Mouse (Mus musculus) layer of hippocampus, adult 9-11 months (tissue): ENCODE results near the gene Hoxb1.

ENCODE experiments used
- DNase-seq: peaks from one replicate; pipeline ENCODE4 v3.0.0; 2022

Hoxb1 gene

DNA sequence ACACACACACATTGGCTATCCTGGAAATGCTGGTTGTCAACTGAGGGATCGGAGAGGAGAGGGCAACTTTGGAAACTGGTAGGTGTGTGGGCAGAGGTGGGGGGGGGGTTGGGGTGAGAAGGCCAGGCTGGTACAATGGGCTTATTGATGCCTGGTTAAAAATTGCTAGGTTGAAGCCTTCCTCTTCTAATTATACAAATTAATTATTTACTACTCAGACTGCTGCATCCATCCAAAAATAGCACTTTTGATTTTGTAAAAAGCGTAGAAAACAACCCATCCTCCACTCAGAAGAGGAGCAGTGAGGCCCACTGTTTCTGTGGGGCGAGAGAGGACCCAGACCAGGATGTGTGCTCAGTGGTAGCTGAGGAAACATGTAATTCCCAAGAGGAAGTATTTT, 30.6 kb upstream of the Hoxb1 start:
- no peak for DNase-seq

DNA sequence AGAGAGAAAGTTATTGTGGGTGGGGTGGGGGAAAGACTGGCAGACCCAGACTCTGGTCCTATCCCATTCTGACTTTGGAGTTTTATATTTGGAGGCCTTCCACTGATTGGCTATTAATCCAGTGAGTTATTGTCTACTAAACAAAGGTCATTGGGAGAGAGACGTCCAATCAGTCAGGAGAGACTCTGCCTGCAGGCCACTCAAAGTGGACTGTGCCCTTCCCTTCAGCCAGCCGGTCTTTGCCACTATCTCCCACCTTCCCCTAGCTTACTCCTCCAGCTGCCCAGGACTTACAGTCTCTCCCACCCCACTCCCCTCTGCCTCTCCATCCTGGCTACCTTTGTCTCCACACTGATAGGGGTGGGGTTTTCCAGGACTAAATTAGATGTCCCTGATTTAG, 29.0 kb upstream of the Hoxb1 start:
- no peak for DNase-seq

DNA sequence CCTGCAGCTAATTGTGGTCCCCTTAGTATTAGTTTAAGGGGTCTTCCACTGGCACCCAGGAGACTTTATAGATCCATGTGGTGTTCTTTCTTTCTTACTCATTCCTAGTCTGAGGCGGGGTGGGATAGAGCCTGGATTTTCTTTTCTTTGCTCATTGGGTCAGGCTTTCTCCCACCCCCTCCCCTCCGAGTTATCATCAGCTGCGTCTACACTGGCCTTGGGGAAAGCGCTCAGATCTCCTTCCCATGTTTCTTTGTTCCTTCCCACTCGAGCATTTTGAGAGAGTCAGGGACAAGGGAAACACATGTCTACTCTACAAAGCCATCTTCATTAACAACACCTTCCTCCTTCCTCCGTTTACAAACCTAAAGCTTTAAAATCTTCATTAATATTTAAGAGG, 28.5 kb upstream of the Hoxb1 start:
- no peak for DNase-seq

DNA sequence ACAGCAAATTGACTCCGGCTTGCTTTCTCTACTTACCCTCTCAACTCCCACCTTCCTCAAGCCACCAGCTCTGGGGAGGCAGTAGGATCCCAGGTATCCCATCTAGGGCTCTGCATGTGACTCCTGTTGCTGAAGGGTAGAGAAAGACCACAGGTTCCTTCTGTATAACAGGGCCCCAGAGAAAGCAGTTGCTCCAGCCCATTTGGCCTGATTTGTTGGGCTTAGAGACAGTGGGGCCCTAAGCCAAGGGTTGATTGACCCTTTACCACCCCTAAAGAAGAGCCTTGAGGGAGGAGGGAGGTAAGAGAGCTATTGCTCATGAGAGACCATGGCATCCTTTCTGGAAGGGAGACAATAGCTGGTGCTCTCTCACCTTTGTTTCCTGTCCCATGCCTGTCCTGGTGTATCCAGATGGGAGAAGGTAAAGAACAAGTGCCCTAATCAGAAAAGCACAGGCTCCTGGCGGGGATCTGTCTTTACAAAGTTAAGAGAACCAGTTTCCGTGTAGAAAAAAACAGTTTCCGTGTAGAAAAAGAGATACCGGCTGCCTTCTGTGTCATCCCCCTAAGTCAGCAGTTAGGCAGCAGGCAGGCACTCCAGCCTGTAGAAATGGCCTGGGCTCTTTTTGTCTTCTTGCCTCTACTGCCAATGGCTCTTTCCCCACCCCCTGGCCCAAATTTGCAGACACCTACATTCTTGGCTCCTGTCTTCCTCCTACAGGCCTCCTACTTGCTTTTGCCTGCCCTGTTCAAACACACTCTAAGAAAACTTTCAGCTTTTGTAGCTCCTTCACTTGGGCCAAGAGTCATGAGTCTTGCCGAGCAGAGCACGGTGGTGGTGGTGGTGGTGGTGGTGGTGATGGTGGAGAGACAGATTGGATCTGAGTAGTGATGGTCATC, 26.3 kb upstream of the Hoxb1 start:
- DNase-seq: no peak

DNA sequence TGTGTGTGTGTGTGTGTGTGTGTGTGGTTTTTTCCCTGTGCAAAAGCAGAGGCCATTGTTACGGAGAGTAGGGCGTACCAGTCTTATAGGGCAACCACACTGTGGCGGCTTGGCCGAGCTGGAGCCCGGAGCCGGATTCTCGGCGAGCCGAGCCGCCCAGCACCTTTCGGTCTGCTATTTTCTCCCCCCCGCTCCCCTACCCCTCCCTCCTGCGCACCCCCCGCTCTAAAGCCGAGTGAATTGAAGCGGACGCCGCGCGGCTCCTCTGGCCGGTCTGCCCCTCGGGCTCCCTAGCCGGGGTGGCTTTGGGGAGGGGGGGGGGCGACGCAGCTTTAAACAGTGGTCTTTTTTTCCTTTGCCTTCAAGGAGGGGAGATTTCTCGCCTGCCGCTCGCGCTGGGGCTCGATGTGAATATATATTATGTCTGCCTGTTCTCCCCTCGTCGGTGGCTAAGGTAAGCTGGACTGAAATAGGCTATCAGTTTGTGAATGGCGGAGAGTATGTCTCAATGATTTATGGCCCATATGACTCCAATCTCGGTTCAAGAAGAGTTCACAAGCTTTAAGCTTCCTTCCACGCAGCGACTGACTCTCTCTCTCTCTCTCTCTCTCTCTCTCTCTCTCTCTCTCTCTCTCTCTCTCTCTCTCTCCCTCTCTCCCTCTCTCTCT, 24.7 kb upstream of the Hoxb1 start:
- DNase-seq: no peak

- DNase-seq: no peak
These were observed 23.6 kb upstream of the Hoxb1 start for GRCm38 (mm10) chr11:96341701-96342575.

GRCm38 (mm10) chr11:96342576-96342930, 23.0 kb upstream of the Hoxb1 start:
- no peak for DNase-seq

DNA sequence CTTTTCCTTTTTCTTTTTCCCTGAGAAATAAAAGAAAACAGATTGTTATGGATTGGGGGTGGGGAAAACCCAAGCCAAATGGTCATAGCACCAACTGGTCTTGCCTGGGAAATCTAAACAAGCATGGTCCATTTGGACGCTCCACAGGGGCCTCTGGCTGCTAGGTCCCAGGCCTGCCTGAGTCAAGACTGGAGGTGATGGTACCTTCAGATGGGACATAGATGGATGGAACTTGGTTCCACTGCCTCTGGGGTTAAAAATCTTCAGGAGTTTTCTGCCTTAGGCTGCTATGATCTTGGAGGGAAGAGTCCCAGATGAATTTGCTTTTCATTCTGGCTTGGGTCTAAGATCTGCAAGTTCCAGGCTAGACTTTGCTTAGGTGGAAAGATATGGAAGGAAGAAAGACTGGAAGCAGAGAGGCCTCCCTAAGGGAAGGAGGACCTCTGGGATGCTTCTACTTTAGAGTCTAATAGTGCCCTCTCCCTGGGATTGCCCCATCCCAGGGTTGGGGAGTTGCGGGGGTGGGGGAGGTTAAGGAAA, 22.3 kb upstream of the Hoxb1 start:
- DNase-seq: no peak

- no peak for DNase-seq
These were observed 21.3 kb upstream of the Hoxb1 start for GRCm38 (mm10) chr11:96344061-96344877.

DNA sequence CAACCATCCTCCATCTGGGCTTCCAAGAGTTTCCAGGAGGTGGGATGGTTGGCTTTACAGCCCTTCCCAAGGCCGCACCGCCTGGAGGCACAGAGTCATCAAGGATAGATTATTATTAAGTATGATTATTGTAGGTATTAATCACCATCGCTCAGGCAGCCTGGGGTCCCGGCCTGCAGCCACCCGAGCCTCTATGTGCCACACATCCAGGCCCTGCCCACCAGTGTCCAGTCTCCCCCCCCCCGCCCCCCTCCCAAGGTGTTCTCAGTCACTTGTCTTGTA, 20.7 kb upstream of the Hoxb1 start:
- DNase-seq: no peak

DNA sequence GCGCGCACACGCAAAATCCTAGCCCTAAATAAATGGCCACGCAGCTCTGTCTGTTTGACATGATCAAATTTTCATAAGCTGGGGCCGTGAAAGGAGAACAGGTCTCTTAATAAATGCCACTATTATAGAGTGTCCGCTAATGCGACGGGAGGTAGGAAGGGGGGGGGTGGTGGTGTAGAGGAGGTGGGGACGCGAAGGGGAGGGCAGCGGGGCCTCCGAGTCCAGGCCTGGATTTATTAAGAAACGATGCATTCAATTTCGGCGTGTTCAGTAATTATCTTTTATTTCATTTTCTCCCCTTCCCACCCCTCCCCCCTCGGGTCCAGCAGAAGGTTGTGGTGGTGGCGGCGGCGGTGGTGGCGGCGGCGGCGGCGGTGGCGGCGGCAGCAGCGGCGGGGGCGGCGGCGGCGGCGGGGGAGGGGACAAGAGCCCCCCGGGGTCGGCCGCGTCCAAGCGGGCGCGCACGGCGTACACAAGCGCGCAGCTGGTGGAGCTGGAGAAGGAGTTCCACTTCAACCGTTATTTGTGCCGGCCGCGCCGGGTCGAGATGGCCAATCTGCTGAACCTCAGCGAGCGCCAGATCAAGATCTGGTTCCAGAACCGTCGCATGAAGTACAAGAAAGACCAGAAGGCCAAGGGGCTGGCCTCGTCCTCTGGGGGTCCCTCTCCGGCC, 20.2 kb upstream of the Hoxb1 start:
- DNase-seq: no peak

- no peak for DNase-seq
These were observed 19.4 kb upstream of the Hoxb1 start for GRCm38 (mm10) chr11:96345893-96346806.

GRCm38 (mm10) chr11:96346916-96347520, 18.5 kb upstream of the Hoxb1 start:
- DNase-seq: no peak

DNA sequence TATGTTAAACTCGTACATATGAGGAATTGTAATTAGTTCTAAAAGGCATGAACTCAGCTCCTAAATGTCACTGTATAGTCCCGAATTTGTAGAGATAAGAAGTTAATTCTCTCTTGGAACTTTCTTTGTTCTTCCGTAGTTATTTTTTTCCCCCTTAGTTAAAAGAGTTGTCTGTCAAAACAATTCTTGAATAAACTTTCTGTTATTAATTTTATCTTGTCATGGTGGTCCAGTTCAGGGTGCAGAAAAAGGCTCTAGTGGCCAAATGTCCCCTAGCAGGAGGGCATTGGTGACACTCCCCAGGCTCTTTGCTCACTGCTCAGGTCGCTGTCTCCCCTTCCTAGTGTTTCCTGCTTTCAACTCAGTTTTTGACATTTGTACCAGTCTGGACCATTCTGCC, 17.8 kb upstream of the Hoxb1 start:
- no peak for DNase-seq

DNA sequence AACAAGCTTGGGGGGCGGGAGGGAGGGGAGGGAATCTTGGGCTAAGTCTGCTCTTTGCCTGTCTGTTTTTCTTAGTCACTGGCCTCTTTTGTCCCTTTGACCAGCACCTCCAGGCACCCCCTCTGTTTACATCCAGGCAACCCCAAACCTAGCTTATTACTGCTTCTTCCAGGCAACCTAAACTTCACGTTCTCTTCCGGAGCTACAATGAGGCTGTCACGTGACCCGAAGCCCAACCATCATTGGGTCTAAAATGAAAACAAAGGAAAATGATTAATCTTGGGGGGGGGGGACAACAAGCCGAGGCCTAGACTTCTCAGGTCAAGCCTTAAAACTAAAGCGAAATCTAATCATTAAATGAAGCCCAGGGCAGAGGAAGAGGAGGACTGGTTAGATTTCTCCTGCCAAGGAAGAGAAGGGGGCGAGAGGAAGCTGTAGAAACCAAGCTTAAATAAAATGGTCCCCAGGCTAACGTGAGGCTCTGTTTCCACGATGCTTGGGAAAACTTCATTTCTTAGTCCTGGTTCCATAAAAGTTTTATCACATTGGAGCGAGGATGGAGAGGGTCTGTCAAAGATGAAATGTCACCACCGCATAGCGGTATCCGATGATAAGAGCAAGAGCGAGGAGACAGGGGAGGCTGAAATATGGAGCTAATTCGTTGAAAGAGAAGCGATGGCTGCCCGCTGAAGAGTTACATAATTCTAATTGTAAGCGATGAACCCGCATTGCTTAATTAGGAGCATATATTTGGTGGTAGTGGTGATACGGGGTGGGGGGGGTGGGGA, 17.2 kb upstream of the Hoxb1 start:
- DNase-seq: no peak

GRCm38 (mm10) chr11:96348988-96349387, 16.6 kb upstream of the Hoxb1 start:
- no peak for DNase-seq

GRCm38 (mm10) chr11:96349491-96350340, 15.8 kb upstream of the Hoxb1 start:
- no peak for DNase-seq

DNA sequence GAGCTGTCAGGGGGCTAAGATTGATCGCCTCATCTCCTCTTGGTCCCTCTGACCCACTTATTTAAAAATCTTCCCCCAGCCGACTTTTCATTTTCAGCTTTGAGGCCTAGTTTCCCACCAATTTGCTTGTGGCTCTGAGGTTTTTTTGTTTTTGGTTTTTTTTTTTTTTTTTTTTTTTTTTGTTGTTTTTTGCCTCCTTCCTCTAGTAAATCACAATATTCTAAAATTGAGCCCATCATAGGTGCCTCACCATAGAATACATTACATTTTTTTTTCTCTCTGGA, 15.3 kb upstream of the Hoxb1 start, which contains the start of gene Hoxb2:
Gene Hoxb2, plus strand, starts transcription at position 185 of the 284 bp plus-strand sequence.
- DNase-seq: no peak

- no peak for DNase-seq
These were observed 14.8 kb upstream of the Hoxb1 start for GRCm38 (mm10) chr11:96350791-96351190.
